Mouse (Mus musculus) liver, embryonic 12.5 days (tissue): ENCODE results near the gene Keg1. TPM values are rescaled to one million over a fixed set of nuclear protein-coding genes. Genes with fewer than 3 reads are reported as not detected.
"Not testable (repeated sequence)": the region's sequence is repeated elsewhere in the genome, so short reads cannot be mapped to it uniquely, and the experiment has no call there.

Experiments
- ATAC-seq: fragments of 200-750 bp; cut with Nextera tagmentation; 2 replicates; pipeline ENCODE4 v1.8.0; 2017; ENCODE audit warnings: moderate number of reproducible peaks, mild to moderate bottlenecking, moderate library complexity
- H3K27ac ChIP-seq: fragments of 300-500 bp; sonication (generic); 2 replicates; pipeline ENCODE4 v1.5.1; 2016; ENCODE audit warnings: mild to moderate bottlenecking
- H3K27me3 ChIP-seq: fragments of 300-500 bp; sonication (generic); replicated peaks from 2 replicates; pipeline ENCODE4 v1.6.1; 2016; ENCODE audit warnings: mild to moderate bottlenecking, moderate library complexity
- H3K36me3 ChIP-seq: fragments of 300-500 bp; sonication (generic); 2 replicates; pipeline ENCODE4 v1.6.1; 2016; ENCODE audit warnings: mild to moderate bottlenecking, moderate library complexity
- H3K4me1 ChIP-seq: fragments of 300-500 bp; sonication (generic); 2 replicates; pipeline ENCODE4 v1.6.1; 2016
- H3K4me2 ChIP-seq: fragments of 300-500 bp; sonication (generic); 2 replicates; pipeline ENCODE4 v1.6.1; 2016; ENCODE audit warnings: mild to moderate bottlenecking, moderate library complexity
- H3K4me3 ChIP-seq: fragments of 300-500 bp; sonication (generic); 2 replicates; pipeline ENCODE4 v1.5.1; 2016; ENCODE audit warnings: mild to moderate bottlenecking, moderate library complexity
- H3K9ac ChIP-seq: fragments of 300-500 bp; sonication (generic); 2 replicates; pipeline ENCODE4 v1.6.1; 2016; ENCODE audit warnings: mild to moderate bottlenecking, moderate library complexity
- H3K9me3 ChIP-seq: fragments of 300-500 bp; sonication (generic); replicated peaks from 2 replicates; pipeline ENCODE4 v1.6.1; 2016; ENCODE audit warnings: mild to moderate bottlenecking, moderate library complexity
- WGBS: fragments of 180-500 bp; shearing (Covaris S2); methylation state at CpG from one replicate; pipeline ENCODE4 v1.1.7; 2016; ENCODE audit not compliant: insufficient replicate concordance; 5-methylcytosine and 5-hydroxymethylcytosine counted together
- polyA plus RNA-seq: library from polyadenylated mRNA; unstranded; fragments of >200 nt; fragmentation: Nextera tagmentation; extraction: Ambion mirVana; gene quantifications from 2 replicates; pipeline ENCODE4 v1.2.1, GENCODE M21; 2016

Gene Keg1
- polyA plus RNA-seq, 1 experiment from 2014 or later, result 0.44 TPM

DNA sequence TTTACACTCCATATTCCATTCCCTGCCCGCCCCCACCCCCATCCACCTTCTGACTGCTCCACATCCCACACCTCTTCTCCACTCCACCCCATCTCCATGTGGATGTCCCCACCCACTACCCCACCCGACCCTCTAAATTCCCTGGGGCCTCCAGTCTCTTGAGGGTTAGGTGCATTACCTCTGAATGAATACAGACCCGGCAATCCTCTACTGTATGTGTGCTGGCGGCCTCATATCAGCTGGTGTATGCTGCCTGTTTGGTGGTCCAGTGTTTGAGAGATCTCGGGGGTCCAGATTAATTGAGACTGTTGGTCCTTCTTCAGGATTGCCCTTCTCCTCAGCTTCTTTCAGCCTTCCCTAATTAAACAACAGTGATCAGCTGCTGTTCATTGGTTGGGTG lies 25.3 kb downstream of the Keg1 start:
- not testable (repeated sequence) for H3K9ac ChIP-seq, H3K4me1 ChIP-seq, ATAC-seq, H3K27me3 ChIP-seq, H3K4me3 ChIP-seq, H3K27ac ChIP-seq, H3K36me3 ChIP-seq, H3K4me2 ChIP-seq, H3K9me3 ChIP-seq
- WGBS, result 64% methylated on average over 5 of the region's 5 CpGs

DNA sequence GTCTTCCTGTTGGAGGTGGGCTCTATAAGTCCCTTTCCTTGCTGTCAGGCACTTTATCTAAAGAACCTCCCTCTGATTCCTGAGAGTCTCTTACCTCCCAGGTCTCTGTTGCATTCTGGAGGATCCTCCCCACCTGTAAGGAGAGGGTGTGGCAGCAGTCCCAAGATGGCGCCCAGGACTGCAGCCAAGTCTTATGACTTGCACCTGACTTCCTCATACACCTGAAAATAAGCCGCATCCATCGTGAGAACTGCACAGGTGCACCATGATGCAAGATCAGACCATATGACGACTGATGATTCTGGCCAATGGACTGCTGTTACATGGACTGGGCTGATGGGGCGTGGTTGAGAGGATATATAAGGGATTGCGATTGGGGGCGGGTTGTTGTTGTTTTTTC lies 26.0 kb downstream of the Keg1 start:
- H3K4me2 ChIP-seq, ATAC-seq, H3K9me3 ChIP-seq, H3K4me3 ChIP-seq, H3K4me1 ChIP-seq, H3K27ac ChIP-seq, H3K27me3 ChIP-seq, H3K36me3 ChIP-seq, H3K9ac ChIP-seq: not testable (repeated sequence)
- 77% methylated on average over 7 of the region's 7 CpGs for WGBS

DNA sequence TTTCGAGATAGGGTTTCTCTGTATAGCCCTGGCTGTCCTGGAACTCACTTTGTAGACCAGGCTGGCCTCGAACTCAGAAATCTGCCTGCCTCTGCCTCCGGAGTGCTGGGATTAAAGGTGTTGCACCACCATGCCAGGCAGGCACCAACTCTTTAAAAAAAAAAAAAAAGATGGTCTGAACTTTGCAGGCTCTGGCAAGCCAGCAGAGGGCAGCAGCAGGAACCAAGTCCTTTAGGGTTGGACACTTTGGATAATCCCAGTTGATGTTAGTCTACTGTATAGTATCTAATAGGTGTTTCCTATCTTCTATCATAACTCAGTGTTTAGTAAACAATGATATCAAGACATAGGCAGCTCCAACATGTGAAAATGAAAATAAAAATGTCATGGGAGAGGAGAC lies 26.7 kb downstream of the Keg1 start:
- no peak for ATAC-seq
- Histone ChIP-seq H3K36me3 (no peaks in the 10 kb centered on the region), H3K9me3 (no peaks in the 10 kb centered on the region), H3K4me3 (no peak overlapping the region), H3K27ac (no peak overlapping the region), H3K27me3 (no peaks in the 10 kb centered on the region), H3K4me2 (no peak overlapping the region), H3K9ac (no peak overlapping the region), H3K4me1 (no peaks in the 10 kb centered on the region)
- WGBS, result 39% methylated on average over 3 of the region's 3 CpGs

DNA sequence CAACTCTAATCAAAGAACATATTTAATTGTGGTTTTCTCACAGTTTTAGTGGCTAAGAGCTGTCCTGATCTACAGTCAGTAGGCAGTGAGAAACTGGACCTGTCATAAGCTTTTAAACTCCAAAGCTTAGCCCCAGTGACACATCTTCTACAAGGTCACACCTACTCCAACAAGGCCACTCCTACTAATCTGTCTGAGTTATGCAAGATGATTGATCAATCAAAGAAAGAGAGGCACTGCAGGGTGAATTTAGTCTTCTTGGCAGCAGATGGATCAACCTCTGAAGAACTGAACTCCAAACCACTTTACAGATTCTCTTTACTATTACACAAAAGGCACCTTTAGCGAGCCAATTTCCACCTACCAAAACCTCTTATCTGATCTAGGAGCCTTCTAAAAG lies 30.3 kb downstream of the Keg1 start:
- no peak overlapping the region for H3K4me2 ChIP-seq
- H3K36me3 ChIP-seq, result no peaks in the 10 kb centered on the region
- no peak for ATAC-seq
- no peak overlapping the region for H3K27ac ChIP-seq
- no peaks in the 10 kb centered on the region for H3K4me1 ChIP-seq
- WGBS, result 55% methylated on average over 1 of the region's 1 CpGs
- no peak overlapping the region for H3K9ac ChIP-seq
- H3K9me3 ChIP-seq, result no peaks in the 10 kb centered on the region
- no peak overlapping the region for H3K4me3 ChIP-seq
- H3K27me3 ChIP-seq, result no peaks in the 10 kb centered on the region

DNA sequence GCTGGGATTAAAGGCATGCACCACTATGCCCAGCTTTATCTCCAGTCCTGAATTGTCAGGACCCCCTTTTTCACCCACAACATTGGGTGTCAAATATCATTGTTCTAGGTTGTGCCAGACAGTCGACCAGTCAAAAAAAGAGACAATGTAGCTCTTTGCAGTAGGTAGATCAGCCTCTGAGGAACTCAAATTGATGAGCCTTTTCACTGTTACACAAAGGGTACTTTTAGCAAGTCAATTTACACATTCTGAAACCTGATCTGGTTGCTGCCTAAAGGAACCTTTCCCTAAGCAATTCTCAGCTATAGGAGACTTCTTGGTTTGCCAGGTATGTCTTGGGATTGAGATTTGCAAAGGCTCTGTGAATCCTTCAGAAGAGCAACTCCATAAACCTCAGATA lies 35.5 kb downstream of the Keg1 start:
- WGBS, result 50% methylated on average over 1 of the region's 1 CpGs
- Histone ChIP-seq H3K9ac (no peak overlapping the region), H3K27ac (no peak overlapping the region), H3K36me3 (no peaks in the 10 kb centered on the region), H3K4me3 (no peak overlapping the region), H3K9me3 (no peaks in the 10 kb centered on the region), H3K4me2 (no peak overlapping the region), H3K27me3 (no peaks in the 10 kb centered on the region), H3K4me1 (no peaks in the 10 kb centered on the region)
- no peak for ATAC-seq

DNA sequence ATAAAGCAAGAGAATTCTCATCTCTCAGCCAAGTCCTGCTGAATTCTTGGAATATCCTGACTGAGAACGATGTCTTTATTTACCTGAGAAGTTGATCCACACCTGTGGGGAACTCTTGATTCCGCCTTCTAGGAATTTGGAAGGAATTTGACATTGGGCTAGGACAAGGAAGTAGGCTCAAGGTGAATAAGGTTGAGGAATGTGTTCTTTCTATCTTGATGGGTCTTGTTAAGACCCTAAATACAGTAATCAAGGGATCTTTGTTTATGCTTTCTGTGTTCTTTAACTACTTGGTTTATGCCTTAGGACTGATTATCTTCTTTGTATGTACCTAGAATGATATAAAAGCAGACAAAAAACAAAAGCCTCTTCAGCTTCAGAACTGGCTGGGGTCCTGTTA lies 36.4 kb downstream of the Keg1 start:
- Histone ChIP-seq H3K27ac (no peak overlapping the region), H3K27me3 (no peaks in the 10 kb centered on the region), H3K36me3 (no peaks in the 10 kb centered on the region), H3K9ac (no peak overlapping the region), H3K4me1 (no peaks in the 10 kb centered on the region), H3K4me2 (no peak overlapping the region), H3K9me3 (no peaks in the 10 kb centered on the region), H3K4me3 (no peak overlapping the region)
- no peak for ATAC-seq
- 64% methylated on average over 2 of the region's 2 CpGs for WGBS

DNA sequence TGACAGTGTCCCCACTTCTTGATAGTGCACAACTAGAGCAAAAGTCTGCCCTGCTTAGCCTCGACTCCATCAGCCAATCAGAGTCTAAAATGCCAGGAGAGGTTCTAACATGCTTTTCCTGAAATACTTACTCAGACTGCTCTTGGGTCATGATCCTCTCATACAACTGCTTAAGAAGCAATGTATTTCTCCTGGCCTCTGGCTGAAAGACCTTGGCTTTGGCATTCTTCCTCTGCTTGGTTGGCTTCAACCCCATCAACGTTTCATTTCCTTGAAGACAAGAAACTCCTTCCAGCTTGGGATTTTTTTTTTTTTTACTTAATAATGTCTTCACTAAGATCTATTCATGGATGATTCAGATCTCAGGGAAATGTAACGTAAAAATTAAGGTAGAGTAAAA lies 60.7 kb downstream of the Keg1 start:
- 55% methylated on average over 3 of the region's 3 CpGs for WGBS
- Histone ChIP-seq H3K9me3 (no peaks in the 10 kb centered on the region), H3K36me3 (no peaks in the 10 kb centered on the region), H3K27ac (no peak overlapping the region), H3K9ac (no peak overlapping the region), H3K4me1 (no peaks in the 10 kb centered on the region), H3K4me3 (no peak overlapping the region), H3K4me2 (no peak overlapping the region), H3K27me3 (no peaks in the 10 kb centered on the region)
- ATAC-seq, result no peak

DNA sequence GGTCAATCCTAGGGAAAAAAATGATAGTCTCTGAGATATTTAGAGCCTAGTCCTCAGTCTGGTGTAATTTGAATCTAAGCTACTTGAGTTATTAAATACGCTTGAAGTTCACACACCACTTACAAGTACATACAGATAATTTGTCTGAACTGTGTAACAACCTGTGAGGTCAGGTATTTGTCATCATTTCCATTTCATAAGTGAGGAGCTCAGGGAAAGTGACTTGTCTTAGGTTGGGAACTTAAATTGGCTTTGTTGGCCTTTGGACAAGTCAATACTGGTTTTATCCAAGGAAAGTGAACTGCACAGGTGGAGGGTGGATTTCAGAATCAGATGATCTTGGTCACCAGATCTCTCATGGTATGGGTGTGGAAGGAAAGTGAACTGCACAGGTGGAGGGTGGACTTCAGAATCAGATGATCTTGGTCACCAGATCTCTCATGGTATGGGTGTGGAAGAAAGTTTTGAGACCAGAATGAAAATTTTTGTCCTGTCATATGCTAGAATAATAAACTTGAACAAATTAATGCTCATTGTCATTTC lies 63.4 kb downstream of the Keg1 start:
- no peak for ATAC-seq

DNA sequence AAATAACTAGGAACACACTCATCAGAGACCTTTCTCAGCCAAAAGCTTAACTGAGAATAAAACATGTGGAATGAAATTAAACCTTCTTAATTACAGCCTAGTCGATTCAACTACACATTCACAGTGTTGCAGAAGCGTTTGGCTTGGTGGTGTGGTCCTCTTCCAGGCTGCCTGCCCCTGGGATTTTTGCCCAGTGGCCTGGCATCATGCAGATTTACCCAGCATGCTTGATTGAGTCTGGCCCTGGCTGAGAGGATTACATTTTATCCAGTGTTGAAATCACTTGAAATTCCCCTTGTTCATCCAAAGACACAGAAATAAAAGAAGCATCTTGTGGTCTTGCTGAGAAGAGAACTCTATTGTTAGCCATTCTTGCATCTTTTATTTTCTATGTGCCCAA lies 64.1 kb downstream of the Keg1 start:
- H3K27me3 ChIP-seq, result no peaks in the 10 kb centered on the region
- no peaks in the 10 kb centered on the region for H3K9me3 ChIP-seq
- no peak overlapping the region for H3K4me2 ChIP-seq
- H3K27ac ChIP-seq, result no peak overlapping the region
- H3K4me3 ChIP-seq, result no peak overlapping the region
- no peak overlapping the region for H3K9ac ChIP-seq
- 61% methylated on average over 2 of the region's 2 CpGs for WGBS
- no peaks in the 10 kb centered on the region for H3K4me1 ChIP-seq
- H3K36me3 ChIP-seq, result peaks cover 23% of the 10 kb centered on the region
- ATAC-seq, result no peak

More for the DNA sequence above, 63.4 kb downstream of the Keg1 start:
- Histone ChIP-seq H3K4me2 (no peak overlapping the region), H3K36me3 (peaks cover 17% of the 10 kb centered on the region), H3K4me3 (no peak overlapping the region), H3K9me3 (no peaks in the 10 kb centered on the region), H3K27ac (no peak overlapping the region), H3K4me1 (no peaks in the 10 kb centered on the region), H3K27me3 (no peaks in the 10 kb centered on the region), H3K9ac (no peak overlapping the region)
- WGBS, result 69% methylated on average over 1 of the region's 1 CpGs

DNA sequence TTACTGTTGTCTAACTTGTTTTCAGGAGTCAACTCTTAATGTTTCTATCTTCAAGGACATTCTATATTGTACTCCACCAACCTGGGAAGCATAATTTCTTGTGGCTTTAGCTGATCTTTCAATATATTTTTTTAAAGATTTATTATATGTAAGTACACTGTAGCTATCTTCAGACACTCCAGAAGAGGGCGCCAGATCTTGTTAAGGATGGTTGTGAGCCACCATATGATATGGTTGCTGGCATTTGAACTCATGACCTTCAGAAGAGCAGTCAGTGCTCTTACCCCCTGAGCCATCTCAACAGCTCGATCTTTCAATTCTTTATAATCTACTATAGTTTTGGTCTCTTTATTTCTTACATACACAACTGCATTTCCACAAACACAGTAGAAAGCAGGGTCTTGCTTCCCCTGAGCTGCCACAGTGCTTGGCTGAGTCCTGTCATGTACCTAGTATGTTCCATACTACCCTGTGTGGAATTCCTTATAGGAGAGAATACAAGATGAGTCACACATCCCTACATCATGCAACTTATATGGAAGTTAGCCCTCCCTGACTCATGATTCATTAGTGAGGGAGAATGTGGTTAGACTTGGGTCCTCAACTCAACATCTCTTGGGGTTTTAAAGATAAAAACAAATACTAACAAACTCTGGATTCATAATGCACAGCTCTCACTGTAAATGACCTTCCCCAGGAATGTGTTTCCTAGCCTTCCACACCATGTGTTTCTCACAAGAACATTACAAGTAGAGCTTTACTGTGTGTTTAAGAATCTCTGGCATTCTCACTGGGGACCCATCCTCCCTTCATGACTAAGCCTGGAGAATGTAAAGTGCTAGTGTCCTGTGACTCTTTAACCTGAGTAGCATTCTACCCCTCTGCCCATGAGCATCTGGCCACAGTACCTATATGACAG lies 66.9 kb downstream of the Keg1 start:
- no peaks in the 10 kb centered on the region for H3K9me3 ChIP-seq
- H3K27ac ChIP-seq, result no peak overlapping the region
- no peaks in the 10 kb centered on the region for H3K4me1 ChIP-seq
- H3K36me3 ChIP-seq, result peaks cover 44% of the 10 kb centered on the region
- no peak overlapping the region for H3K4me2 ChIP-seq
- no peak overlapping the region for H3K4me3 ChIP-seq
- WGBS, result 42% methylated on average over 2 of the region's 2 CpGs
- ATAC-seq, result peak; percentile 24; the same call in 1 of the 2 replicates
- no peaks in the 10 kb centered on the region for H3K27me3 ChIP-seq
- H3K9ac ChIP-seq, result no peak overlapping the region

DNA sequence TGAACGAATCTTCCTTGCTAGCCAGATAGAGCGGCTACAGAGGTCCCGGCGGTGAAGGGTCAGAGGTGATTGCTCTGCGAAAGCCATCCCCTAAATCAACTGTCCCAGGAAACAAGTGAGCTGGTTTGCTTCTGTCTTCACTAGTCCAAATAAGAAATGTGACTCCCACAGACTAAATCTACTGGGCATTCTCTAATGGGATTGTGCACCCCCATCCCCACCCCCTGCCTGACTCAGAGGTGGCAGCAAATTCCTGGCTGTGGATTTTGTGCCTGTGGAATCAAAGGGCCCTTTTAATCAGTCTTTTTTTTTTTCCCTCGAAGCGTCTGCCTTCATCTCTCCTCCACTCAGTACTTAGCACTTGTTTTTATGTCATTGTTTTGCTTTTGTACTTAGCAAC lies 69.7 kb downstream of the Keg1 start, which contains the start of gene Cntf:
Cntf (minus strand) TSS at position 325 of the 400 bp plus-strand sequence.
- no peak for ATAC-seq
- H3K9me3 ChIP-seq, result no peaks in the 10 kb centered on the region
- H3K4me2 ChIP-seq, result no peak within 1 kb of the TSS
- H3K27me3 ChIP-seq, result no peaks in the 10 kb centered on the region
- H3K9ac ChIP-seq, result no peak within 1 kb of the TSS
- H3K27ac ChIP-seq, result no peak within 1 kb of the TSS
- H3K36me3 ChIP-seq, result peaks cover 73% of the 10 kb centered on the region
- WGBS, result 73% methylated on average over 7 of the region's 7 CpGs
- no peaks in the 10 kb centered on the region for H3K4me1 ChIP-seq
- no peak within 1 kb of the TSS for H3K4me3 ChIP-seq
